Mouse (Mus musculus): ENCODE results near the gene Pgam2. TPM values are rescaled to one million over a fixed set of nuclear protein-coding genes. Genes with fewer than 3 reads are reported as not detected.

Gene Pgam2
- 5.3 and 6.5 TPM in 2 replicates for polyA plus RNA-seq (2014; fragmentation: Nextera tagmentation; extraction: Ambion mirVana)

- WGBS, result 66% methylated on average over 8 of the region's 8 CpGs
- H3K27ac ChIP-seq (ENCODE audit: low read depth, low read length), result no peak within 1 kb of the TSS
- no peaks in the 10 kb centered on the region for H3K9me3 ChIP-seq (ENCODE audit: control insufficient read depth, low read length)
- ATAC-seq (replicated peaks; ENCODE audit: low FRiP score) (no peak), DNase-seq (ENCODE audit: low spot score) (no peak)
- no peak within 1 kb of the TSS for H3K4me2 ChIP-seq (ENCODE audit: low read depth, low read length, severe bottlenecking)
- no peak within 1 kb of the TSS for H3K4me3 ChIP-seq (ENCODE audit: low read depth, low read length)
- H3K4me1 ChIP-seq (replicated peaks; ENCODE audit: control insufficient read depth, insufficient read depth, low read length), result no peaks in the 10 kb centered on the region
- H3K9ac ChIP-seq (ENCODE audit: low read length), result no peak within 1 kb of the TSS
- no peaks in the 10 kb centered on the region for H3K27me3 ChIP-seq (ENCODE audit: control insufficient read depth, insufficient read depth, low read length)
- H3K36me3 ChIP-seq (ENCODE audit: control insufficient read depth, insufficient read depth, low read length), result peaks cover 2% of the 10 kb centered on the region; the same call in 1 of the 2 replicates
Observed at GRCm38 (mm10) chr11:5803551-5803981, at the start of gene Pgam2. Gene Pgam2 (minus strand): TSS chr11:5803733.

GRCm38 (mm10) chr11:5852314-5852713, 48.8 kb upstream of the Pgam2 start:
- no peaks in the 10 kb centered on the region for H3K36me3 ChIP-seq (ENCODE audit: control insufficient read depth, insufficient read depth, low read length)
- no peaks in the 10 kb centered on the region for H3K27me3 ChIP-seq (ENCODE audit: control insufficient read depth, insufficient read depth, low read length)
- 68% methylated on average over 1 of the region's 1 CpGs for WGBS
- DNase-seq (ENCODE audit: low spot score) (no peak), ATAC-seq (replicated peaks; ENCODE audit: low FRiP score) (no peak)
- no peak overlapping the region for H3K9ac ChIP-seq (ENCODE audit: low read length)
- H3K27ac ChIP-seq (ENCODE audit: low read depth, low read length), result no peak overlapping the region
- no peaks in the 10 kb centered on the region for H3K4me1 ChIP-seq (replicated peaks; ENCODE audit: control insufficient read depth, insufficient read depth, low read length)
- H3K9me3 ChIP-seq (ENCODE audit: control insufficient read depth, low read length), result no peaks in the 10 kb centered on the region
- no peak overlapping the region for H3K4me2 ChIP-seq (ENCODE audit: low read depth, low read length, severe bottlenecking)
- no peak overlapping the region for H3K4me3 ChIP-seq (ENCODE audit: low read depth, low read length)

GRCm38 (mm10) chr11:5851021-5851736, 47.6 kb upstream of the Pgam2 start:
- no peak overlapping the region for H3K4me2 ChIP-seq (ENCODE audit: low read depth, low read length, severe bottlenecking)
- no peak for ATAC-seq (replicated peaks; ENCODE audit: low FRiP score)
- 60% methylated on average over 4 of the region's 4 CpGs for WGBS

GRCm38 (mm10) chr11:5850452-5850851, 46.9 kb upstream of the Pgam2 start:
- 77% methylated on average over 5 of the region's 5 CpGs for WGBS
- Histone ChIP-seq H3K36me3 (ENCODE audit: control insufficient read depth, insufficient read depth, low read length) (no peaks in the 10 kb centered on the region), H3K9ac (ENCODE audit: low read length) (no peak overlapping the region), H3K27me3 (ENCODE audit: control insufficient read depth, insufficient read depth, low read length) (no peaks in the 10 kb centered on the region), H3K4me2 (ENCODE audit: low read depth, low read length, severe bottlenecking) (no peak overlapping the region), H3K4me1 (replicated peaks; ENCODE audit: control insufficient read depth, insufficient read depth, low read length) (no peaks in the 10 kb centered on the region), H3K9me3 (ENCODE audit: control insufficient read depth, low read length) (no peaks in the 10 kb centered on the region), H3K4me3 (ENCODE audit: low read depth, low read length) (no peak overlapping the region), H3K27ac (ENCODE audit: low read depth, low read length) (no peak overlapping the region)
- DNase-seq (ENCODE audit: low spot score), result no peak
- ATAC-seq (replicated peaks; ENCODE audit: low FRiP score), result no peak

More at GRCm38 (mm10) chr11:5851021-5851736, 47.6 kb upstream of the Pgam2 start:
- H3K27ac ChIP-seq (ENCODE audit: low read depth, low read length), result no peak overlapping the region
- no peaks in the 10 kb centered on the region for H3K27me3 ChIP-seq (ENCODE audit: control insufficient read depth, insufficient read depth, low read length)
- DNase-seq (ENCODE audit: low spot score), result no peak
- H3K4me1 ChIP-seq (replicated peaks; ENCODE audit: control insufficient read depth, insufficient read depth, low read length), result no peaks in the 10 kb centered on the region
- H3K9ac ChIP-seq (ENCODE audit: low read length), result no peak overlapping the region
- no peak overlapping the region for H3K4me3 ChIP-seq (ENCODE audit: low read depth, low read length)
- no peaks in the 10 kb centered on the region for H3K36me3 ChIP-seq (ENCODE audit: control insufficient read depth, insufficient read depth, low read length)
- H3K9me3 ChIP-seq (ENCODE audit: control insufficient read depth, low read length), result no peaks in the 10 kb centered on the region

- Histone ChIP-seq H3K9me3 (ENCODE audit: control insufficient read depth, low read length) (no peaks in the 10 kb centered on the region), H3K4me1 (replicated peaks; ENCODE audit: control insufficient read depth, insufficient read depth, low read length) (no peaks in the 10 kb centered on the region), H3K27me3 (ENCODE audit: control insufficient read depth, insufficient read depth, low read length) (no peaks in the 10 kb centered on the region), H3K4me3 (ENCODE audit: low read depth, low read length) (no peak overlapping the region), H3K36me3 (ENCODE audit: control insufficient read depth, insufficient read depth, low read length) (no peaks in the 10 kb centered on the region), H3K27ac (ENCODE audit: low read depth, low read length) (no peak overlapping the region), H3K4me2 (ENCODE audit: low read depth, low read length, severe bottlenecking) (no peak overlapping the region), H3K9ac (ENCODE audit: low read length) (no peak overlapping the region)
- 83% methylated on average over 2 of the region's 2 CpGs for WGBS
- DNase-seq (ENCODE audit: low spot score) (no peak), ATAC-seq (replicated peaks; ENCODE audit: low FRiP score) (no peak)
Observed at GRCm38 (mm10) chr11:5849316-5849715, 45.8 kb upstream of the Pgam2 start.

GRCm38 (mm10) chr11:5848741-5849140, 45.2 kb upstream of the Pgam2 start:
- DNase-seq (ENCODE audit: low spot score) (no peak), ATAC-seq (replicated peaks; ENCODE audit: low FRiP score) (no peak)
- 59% methylated on average over 6 of the region's 6 CpGs for WGBS

GRCm38 (mm10) chr11:5846639-5847345, 43.3 kb upstream of the Pgam2 start:
- ATAC-seq (replicated peaks; ENCODE audit: low FRiP score), result no peak
- Histone ChIP-seq H3K4me3 (ENCODE audit: low read depth, low read length) (no peak overlapping the region), H3K9ac (ENCODE audit: low read length) (no peak overlapping the region), H3K9me3 (ENCODE audit: control insufficient read depth, low read length) (no peaks in the 10 kb centered on the region), H3K27ac (ENCODE audit: low read depth, low read length) (no peak overlapping the region), H3K27me3 (ENCODE audit: control insufficient read depth, insufficient read depth, low read length) (no peaks in the 10 kb centered on the region), H3K4me1 (replicated peaks; ENCODE audit: control insufficient read depth, insufficient read depth, low read length) (no peaks in the 10 kb centered on the region), H3K4me2 (ENCODE audit: low read depth, low read length, severe bottlenecking) (no peak overlapping the region), H3K36me3 (ENCODE audit: control insufficient read depth, insufficient read depth, low read length) (no peaks in the 10 kb centered on the region)
- no peak for DNase-seq (ENCODE audit: low spot score)
- WGBS, result 80% methylated on average over 7 of the region's 7 CpGs

More at GRCm38 (mm10) chr11:5848741-5849140, 45.2 kb upstream of the Pgam2 start:
- no peak overlapping the region for H3K9ac ChIP-seq (ENCODE audit: low read length)
- H3K27ac ChIP-seq (ENCODE audit: low read depth, low read length), result no peak overlapping the region
- no peak overlapping the region for H3K4me2 ChIP-seq (ENCODE audit: low read depth, low read length, severe bottlenecking)
- H3K36me3 ChIP-seq (ENCODE audit: control insufficient read depth, insufficient read depth, low read length), result no peaks in the 10 kb centered on the region
- no peaks in the 10 kb centered on the region for H3K4me1 ChIP-seq (replicated peaks; ENCODE audit: control insufficient read depth, insufficient read depth, low read length)
- H3K4me3 ChIP-seq (ENCODE audit: low read depth, low read length), result no peak overlapping the region
- H3K27me3 ChIP-seq (ENCODE audit: control insufficient read depth, insufficient read depth, low read length), result no peaks in the 10 kb centered on the region
- H3K9me3 ChIP-seq (ENCODE audit: control insufficient read depth, low read length), result no peaks in the 10 kb centered on the region

GRCm38 (mm10) chr11:5843131-5843530, 39.6 kb upstream of the Pgam2 start:
- no peaks in the 10 kb centered on the region for H3K36me3 ChIP-seq (ENCODE audit: control insufficient read depth, insufficient read depth, low read length)
- no peak for ATAC-seq (replicated peaks; ENCODE audit: low FRiP score)

More at GRCm38 (mm10) chr11:5843131-5843530, 39.6 kb upstream of the Pgam2 start:
- WGBS, result 85% methylated on average over 3 of the region's 3 CpGs
- no peak overlapping the region for H3K4me2 ChIP-seq (ENCODE audit: low read depth, low read length, severe bottlenecking)
- H3K9ac ChIP-seq (ENCODE audit: low read length), result no peak overlapping the region
- peak; percentile 11 for DNase-seq (ENCODE audit: low spot score)
- no peaks in the 10 kb centered on the region for H3K4me1 ChIP-seq (replicated peaks; ENCODE audit: control insufficient read depth, insufficient read depth, low read length)
- no peaks in the 10 kb centered on the region for H3K9me3 ChIP-seq (ENCODE audit: control insufficient read depth, low read length)
- H3K27me3 ChIP-seq (ENCODE audit: control insufficient read depth, insufficient read depth, low read length), result no peaks in the 10 kb centered on the region
- H3K27ac ChIP-seq (ENCODE audit: low read depth, low read length), result no peak overlapping the region
- H3K4me3 ChIP-seq (ENCODE audit: low read depth, low read length), result no peak overlapping the region

Data from forebrain, embryonic 11.5 days (tissue).